Mouse (Mus musculus) CH12.LX (cell line): ENCODE measurements around the gene Gpcpd1.

Experiments used
- BHLHE40 ChIP-seq: IDR thresholded peaks from 2 replicates; pipeline ENCODE4 v1.6.1; 2011; ENCODE audit warnings: mild to moderate bottlenecking, low read depth, low read length, improper control_type of control experiment
- CHD1 ChIP-seq: IDR thresholded peaks from 2 replicates; pipeline ENCODE4 v1.6.1; 2012; ENCODE audit warnings: low read depth, low read length, improper control_type of control experiment, inconsistent platforms
- CTCF ChIP-seq, 2 experiments: IDR thresholded peaks in 1 of 2; conservative IDR thresholded peaks in 1 of 2; 2 replicates each; pipeline ENCODE4 v1.5.1; 2011 to 2012; ENCODE audit warnings: low read depth in 2 of 2, low read length in 2 of 2, improper control_type of control experiment in 1 of 2, inconsistent platforms in 1 of 2, mild to moderate bottlenecking in 1 of 2, moderate library complexity in 1 of 2
- GABPA ChIP-seq: IDR thresholded peaks from 2 replicates; pipeline ENCODE4 v1.6.1; 2012; ENCODE audit warnings: low read depth, low read length, improper control_type of control experiment, inconsistent platforms; ENCODE audit not compliant: insufficient replicate concordance
- MAX ChIP-seq: IDR thresholded peaks from 2 replicates; pipeline ENCODE4 v1.6.1; 2011; ENCODE audit warnings: low read length, improper control_type of control experiment
- NRF1 ChIP-seq: IDR thresholded peaks from 2 replicates; pipeline ENCODE4 v1.6.1; 2014; ENCODE audit warnings: low read depth, mild to moderate bottlenecking, inconsistent platforms, low read length, improper control_type of control experiment, moderate library complexity
- POLR2A ChIP-seq: IDR thresholded peaks from 2 replicates; pipeline ENCODE4 v1.6.1; 2011; ENCODE audit warnings: low read depth, mild to moderate bottlenecking, improper control_type of control experiment, low read length

- no peak for TF ChIP-seq CHD1
- TF ChIP-seq CTCF (conservative IDR thresholded peaks at IDR 0.05 in 1 of 2, IDR thresholded peaks at IDR 0.05 in 1 of 2; ENCODE audit: low read depth in 2 of 2, low read length in 2 of 2): no peak
- TF ChIP-seq POLR2A: no peak
- TF ChIP-seq GABPA: no peak
- no peak for TF ChIP-seq NRF1
- no peak for TF ChIP-seq BHLHE40
- TF ChIP-seq MAX: no peak
Measured at GRCm38 (mm10) chr2:132507091-132507490, 80.4 kb downstream of the Gpcpd1 start.
